Mouse (Mus musculus) ES-Bruce4 (cell line): ENCODE data around the gene Aen. TPM values are rescaled to one million over a fixed set of nuclear protein-coding genes. Genes with fewer than 3 reads are reported as not detected.

Source experiments
- H3K27ac ChIP-seq: 2 replicates; pipeline ENCODE4 v1.5.1; 2012; ENCODE audit warnings: low read length, inconsistent platforms; ENCODE audit not compliant: insufficient read depth
- H3K27me3 ChIP-seq: 2 replicates; pipeline ENCODE4 v1.6.1; 2012; ENCODE audit warnings: mild to moderate bottlenecking, low read length, inconsistent platforms; ENCODE audit not compliant: control insufficient read depth, poor library complexity, insufficient read depth, severe bottlenecking
- H3K36me3 ChIP-seq: 2 replicates; pipeline ENCODE4 v1.6.1; 2012; ENCODE audit warnings: inconsistent platforms, mild to moderate bottlenecking, low read length, moderate library complexity; ENCODE audit not compliant: control insufficient read depth, poor library complexity, insufficient read depth, severe bottlenecking
- H3K4me1 ChIP-seq: one replicate; pipeline ENCODE4 v1.8.1; 2011; ENCODE audit warnings: low read length; ENCODE audit not compliant: control insufficient read depth, insufficient read depth
- H3K4me3 ChIP-seq: 2 replicates; pipeline ENCODE4 v1.5.1; 2011; ENCODE audit warnings: low read depth, mild to moderate bottlenecking, low read length
- H3K9ac ChIP-seq: 2 replicates; pipeline ENCODE4 v1.6.1; 2012; ENCODE audit warnings: low read depth, mild to moderate bottlenecking, inconsistent platforms; ENCODE audit not compliant: poor library complexity, severe bottlenecking
- H3K9me3 ChIP-seq: replicated peaks from 2 replicates; pipeline ENCODE4 v1.6.1; 2012; ENCODE audit warnings: mild to moderate bottlenecking, low read length, inconsistent platforms; ENCODE audit not compliant: control insufficient read depth, poor library complexity, insufficient read depth, severe bottlenecking
- CTCF ChIP-seq: IDR thresholded peaks from one replicate; pipeline ENCODE4 v1.8.1; 2011; ENCODE audit warnings: low read depth, low read length
- EP300 ChIP-seq: IDR thresholded peaks from 2 replicates; pipeline ENCODE4 v1.6.1; 2011; ENCODE audit warnings: low read depth, low read length; ENCODE audit not compliant: insufficient read depth
- POLR2A ChIP-seq: IDR thresholded peaks from one replicate; pipeline ENCODE4 v1.8.1; 2011; ENCODE audit warnings: low read length; ENCODE audit not compliant: insufficient read depth
- polyA plus RNA-seq: library from polyadenylated mRNA; stranded (reverse); fragments of >200 nt; gene quantifications from 2 replicates; pipeline ENCODE4 v1.2.4, GENCODE M21; 2011; ENCODE audit warnings: low read depth; ENCODE audit not compliant: missing spikeins, insufficient read depth, insufficient read length

Aen gene
- polyA plus RNA-seq, 1 experiment = 121 TPM

- Histone ChIP-seq H3K27ac (no peak overlapping the region), H3K4me3 (no peak overlapping the region), H3K27me3 (no peaks in the 10 kb centered on the region), H3K9me3 (no peaks in the 10 kb centered on the region), H3K9ac (no peak overlapping the region), H3K36me3 (no peaks in the 10 kb centered on the region), H3K4me1 (no peaks in the 10 kb centered on the region)
- TF ChIP-seq CTCF (no peak), EP300 (no peak), POLR2A (no peak)
These were observed 62.9 kb downstream of the Aen start for GRCm38 (mm10) chr7:78958499-78959073.

Other genes starting within 250 kb of the Aen start
- 0.84 TPM in 1 of 2 replicates, not detected in the other for gene Ntrk3, start 157.8 kb upstream of the Aen start, polyA plus RNA-seq
- 23.8 and 29.4 TPM in 2 replicates for gene Mrps11, start 112.7 kb upstream of the Aen start, polyA plus RNA-seq
- gene Mrpl46, start 112.3 kb upstream of the Aen start, polyA plus RNA-seq = 26.6 and 35.6 TPM in 2 replicates
- gene Det1, start 48.6 kb upstream of the Aen start, polyA plus RNA-seq = 10.8 and 14.5 TPM in 2 replicates
- 3.5 and 4.8 TPM in 2 replicates for gene Isg20, start 17.6 kb downstream of the Aen start, polyA plus RNA-seq
- 2.0 TPM in 2 replicates for gene Acan, start 157.6 kb downstream of the Aen start, polyA plus RNA-seq
- gene Hapln3, start 235.2 kb downstream of the Aen start, polyA plus RNA-seq = 0.56 and 1.7 TPM in 2 replicates